Mouse (Mus musculus) large intestine, adult 2 months (tissue): ENCODE results near the gene Gm20388. TPM values are rescaled to one million over a fixed set of nuclear protein-coding genes. Genes with fewer than 3 reads are reported as not detected.

Source experiments
- DNase-seq: peaks from one replicate; pipeline ENCODE4 v3.0.0-alpha.2; 2012; ENCODE audit warnings: low read depth, low spot score
- WGBS: fragments of 180-500 bp; shearing (Covaris S2); methylation state at CpG from one replicate; pipeline ENCODE4 v1.1.7; 2018; 5-methylcytosine and 5-hydroxymethylcytosine counted together
- polyA plus RNA-seq: library from polyadenylated mRNA; depleted of rRNA; stranded (reverse); fragments of >200 nt; gene quantifications from 2 replicates; pipeline ENCODE4 v1.2.3, GENCODE M21; 2012

The Gm20388 gene
- polyA plus RNA-seq, 1 experiment = 31.5 TPM

DNA sequence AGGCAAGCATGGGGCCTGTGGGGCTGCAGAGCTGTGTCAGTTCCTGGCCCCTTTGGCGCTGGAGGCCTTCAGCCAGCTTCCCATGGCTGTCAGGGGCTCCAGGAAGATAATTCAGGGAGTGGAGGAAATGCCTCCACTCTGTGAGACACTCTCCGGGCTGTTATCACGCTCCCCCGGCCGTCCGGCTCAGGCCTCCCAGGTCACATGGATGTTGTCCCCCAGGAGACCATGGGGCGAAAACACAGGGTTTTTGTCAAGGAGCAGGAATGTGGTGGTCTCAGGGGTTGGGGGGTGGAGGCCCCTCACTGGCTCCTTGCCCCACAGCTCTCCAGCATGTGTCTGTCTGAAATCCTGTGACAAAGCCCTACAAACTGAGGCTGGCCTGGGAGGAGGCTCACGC, 2216.0 kb downstream of the Gm20388 start:
- DNase-seq = no peak
- WGBS = 82% methylated on average over 8 of the region's 8 CpGs

DNA sequence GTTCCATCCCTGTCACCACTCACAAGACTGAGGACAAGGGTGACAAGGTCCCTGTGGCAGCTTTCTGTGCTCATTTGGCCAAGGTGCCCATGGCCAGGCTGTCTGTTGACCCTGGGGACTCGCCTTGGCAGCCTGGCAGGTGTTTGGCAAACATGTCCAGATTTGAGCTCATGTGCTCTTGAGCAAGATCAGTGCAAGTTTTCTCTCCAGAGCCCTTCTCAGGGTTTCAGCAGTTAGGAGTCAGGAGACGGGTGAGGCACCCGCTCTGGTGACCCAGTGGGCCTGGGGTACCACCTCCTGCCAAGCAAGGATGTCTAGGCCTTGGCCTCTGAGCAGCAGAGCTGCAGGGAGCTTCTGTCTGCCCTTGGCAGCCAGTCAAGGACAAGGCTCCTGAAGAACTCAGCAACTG, 2223.5 kb downstream of the Gm20388 start:
- 61% methylated on average over 3 of the region's 3 CpGs for WGBS
- no peak for DNase-seq

DNA sequence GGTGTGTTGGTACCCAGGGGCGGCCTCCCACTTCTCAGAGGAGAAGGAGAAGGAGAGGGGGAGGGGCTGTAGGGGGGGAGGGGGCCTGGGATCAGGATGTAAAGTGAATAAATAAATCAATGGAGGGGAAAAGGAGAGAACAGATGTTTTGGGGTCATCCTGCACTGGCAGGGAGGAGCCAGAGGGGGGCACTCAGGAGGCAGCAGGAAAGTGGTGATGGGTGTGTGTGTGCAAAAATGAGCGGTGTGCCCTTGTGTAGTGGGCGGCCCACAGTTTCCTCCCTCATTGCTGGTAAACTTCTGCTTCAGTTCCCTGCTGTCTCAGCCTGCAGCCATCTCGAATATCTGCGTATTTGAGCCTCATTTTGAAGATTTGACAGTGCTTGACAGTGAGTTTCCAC, 2224.9 kb downstream of the Gm20388 start:
- 64% methylated on average over 5 of the region's 5 CpGs for WGBS
- no peak for DNase-seq

DNA sequence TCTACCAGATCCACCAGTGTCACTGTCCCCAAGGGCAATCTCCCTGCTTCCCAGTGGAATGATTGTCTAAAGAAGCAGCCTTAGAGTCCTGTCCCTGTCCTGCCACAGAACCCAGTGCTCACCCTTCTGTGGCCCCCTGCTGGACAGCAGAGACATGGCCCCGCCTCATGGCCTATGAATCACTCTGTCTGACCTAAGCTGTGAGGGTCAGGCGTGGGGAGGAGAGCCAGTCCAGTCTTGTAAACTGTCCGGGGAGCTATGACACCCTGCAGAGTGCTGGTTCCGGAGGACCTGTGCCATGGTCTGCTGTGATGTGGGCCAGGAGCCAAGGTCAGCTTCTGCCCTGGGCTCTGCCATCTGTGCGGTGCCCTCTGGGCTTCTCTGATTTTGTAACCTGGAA, 2229.1 kb downstream of the Gm20388 start:
- peak; percentile 11 for DNase-seq
- 32% methylated on average over 5 of the region's 5 CpGs for WGBS

DNA sequence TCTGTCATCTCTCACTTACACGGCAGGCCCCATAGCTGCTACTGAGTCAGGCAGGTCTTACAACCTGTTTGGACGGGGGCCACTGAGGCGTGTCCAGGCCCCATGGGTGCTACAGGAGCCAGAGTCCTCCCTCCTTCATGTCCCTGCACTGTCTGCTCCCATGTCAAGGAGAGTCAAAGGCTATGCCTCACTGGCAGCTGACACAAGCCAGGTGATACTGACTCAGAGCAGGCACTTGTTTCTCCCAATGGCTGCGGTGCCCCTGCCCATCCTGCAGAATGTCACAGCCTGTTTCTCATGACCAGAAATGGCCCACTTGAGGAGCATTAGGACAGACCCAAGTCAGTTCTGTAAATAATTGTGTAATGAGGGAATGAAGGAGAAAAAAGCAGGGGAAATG, 2229.8 kb downstream of the Gm20388 start:
- WGBS = 71% methylated on average over 4 of the region's 4 CpGs
- DNase-seq = no peak

DNA sequence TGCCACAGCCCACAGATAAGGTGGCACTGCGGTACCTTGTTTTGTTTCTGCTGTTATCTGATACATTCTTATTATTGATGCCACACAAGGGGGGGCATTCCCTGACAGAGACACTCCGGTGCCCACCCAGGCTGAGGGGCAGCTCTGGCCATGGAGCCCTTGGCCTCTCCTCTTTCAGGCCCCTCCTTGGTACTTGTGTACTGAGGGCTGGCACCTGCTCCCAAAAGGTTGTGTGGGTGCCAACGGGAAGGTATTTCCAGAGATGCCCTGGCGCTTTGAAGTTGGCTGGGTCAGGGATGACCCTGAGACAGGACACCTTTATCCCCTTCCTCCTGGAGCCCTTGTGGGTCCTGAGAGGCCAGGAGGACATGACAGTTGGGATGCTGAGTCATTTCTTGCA, 2231.8 kb downstream of the Gm20388 start:
- no peak for DNase-seq
- 89% methylated on average over 4 of the region's 4 CpGs for WGBS

DNA sequence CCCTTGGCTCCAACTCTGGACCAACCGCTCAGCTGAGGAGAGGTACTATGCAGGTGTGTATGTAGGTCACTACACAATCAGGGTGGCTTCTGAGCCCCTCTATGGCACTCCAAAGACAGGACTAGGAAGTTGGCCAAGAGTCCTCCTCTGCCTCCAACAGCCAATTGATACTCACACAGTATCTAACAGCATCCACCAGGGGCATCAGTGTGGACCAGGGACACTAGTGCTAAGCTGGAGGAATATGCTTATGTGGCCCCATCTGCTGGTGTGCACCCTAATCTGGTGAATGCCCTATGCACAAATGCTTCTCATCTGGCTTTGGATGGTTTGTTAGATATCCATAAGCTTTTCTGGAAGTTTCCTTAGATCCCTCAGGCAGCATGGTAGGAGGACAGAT, 2232.6 kb downstream of the Gm20388 start:
- DNase-seq = no peak
- WGBS = 86% methylated on average over 1 of the region's 1 CpGs

DNA sequence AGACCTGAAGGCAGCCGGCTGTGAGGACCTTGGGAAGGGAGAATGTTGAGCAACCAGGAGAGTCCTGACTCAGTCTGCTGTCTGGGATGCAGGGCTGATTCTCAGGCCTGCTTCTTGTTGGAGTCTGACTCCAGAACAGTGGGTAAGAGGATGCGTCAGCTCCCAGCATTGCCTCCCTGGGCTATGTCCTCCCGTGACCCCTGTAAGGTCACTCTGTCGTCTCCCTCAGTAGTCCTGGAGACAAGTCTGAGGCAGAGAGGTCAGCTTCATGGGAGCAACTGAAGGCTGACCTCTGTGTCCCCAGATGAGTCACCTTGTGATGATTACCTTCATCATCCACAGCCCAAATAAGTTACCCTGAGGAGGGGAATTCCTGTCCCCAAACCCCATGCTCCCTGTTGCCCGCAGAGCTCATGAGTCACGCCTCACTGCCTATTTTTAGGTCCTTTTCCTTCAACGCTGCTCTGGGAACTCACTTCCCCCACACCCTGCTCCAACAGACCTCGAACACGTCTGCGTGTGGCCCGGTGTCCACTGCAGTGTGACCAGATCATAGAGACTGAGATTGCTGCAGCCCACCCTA, 2234.2 kb downstream of the Gm20388 start:
- no peak for DNase-seq

DNA sequence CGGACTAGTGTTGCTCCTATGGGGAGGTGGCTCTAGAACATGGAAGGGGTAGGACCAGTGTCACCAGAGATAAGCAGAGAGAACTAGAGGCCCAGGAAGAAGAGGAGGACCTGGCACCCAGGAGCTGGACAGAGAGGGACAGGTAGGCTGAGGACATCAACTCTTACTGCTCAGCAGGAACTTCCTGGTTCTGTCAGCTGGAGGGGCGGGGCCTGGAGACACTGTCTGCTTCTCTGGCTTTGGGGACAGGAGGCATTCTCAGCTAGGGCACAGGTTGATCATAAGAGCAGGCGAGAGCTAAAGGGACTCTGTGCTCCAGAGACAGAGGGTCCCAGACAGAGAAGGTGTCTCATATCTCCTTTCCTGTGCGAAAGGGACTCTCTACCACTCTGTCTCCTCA, 2238.4 kb downstream of the Gm20388 start:
- no peak for DNase-seq

More for the DNA sequence above, 2234.2 kb downstream of the Gm20388 start:
- 43% methylated on average over 11 of the region's 11 CpGs for WGBS

DNA sequence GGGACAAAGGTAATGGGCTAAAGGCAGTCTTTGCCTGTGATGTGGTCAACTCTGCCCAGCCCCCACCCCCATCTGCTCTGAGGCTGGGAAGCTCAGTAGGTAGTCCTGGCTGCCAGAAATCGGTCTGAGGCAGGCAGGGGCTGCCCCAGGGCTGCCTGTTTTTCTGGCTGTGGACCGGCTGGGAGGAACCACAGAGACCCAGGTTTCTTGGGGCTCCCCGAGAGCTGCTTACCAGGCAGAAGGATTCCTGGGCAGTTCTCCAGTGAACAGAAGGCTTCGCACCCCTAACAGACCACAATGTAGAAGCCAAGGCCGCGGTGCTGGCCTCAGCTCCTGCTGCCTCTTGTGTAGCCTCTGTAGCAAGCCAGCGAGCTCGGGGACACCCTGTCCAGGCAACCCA, 2239.0 kb downstream of the Gm20388 start:
- no peak for DNase-seq
- WGBS = 81% methylated on average over 8 of the region's 8 CpGs

More for the DNA sequence above, 2238.4 kb downstream of the Gm20388 start:
- 74% methylated on average over 4 of the region's 4 CpGs for WGBS

DNA sequence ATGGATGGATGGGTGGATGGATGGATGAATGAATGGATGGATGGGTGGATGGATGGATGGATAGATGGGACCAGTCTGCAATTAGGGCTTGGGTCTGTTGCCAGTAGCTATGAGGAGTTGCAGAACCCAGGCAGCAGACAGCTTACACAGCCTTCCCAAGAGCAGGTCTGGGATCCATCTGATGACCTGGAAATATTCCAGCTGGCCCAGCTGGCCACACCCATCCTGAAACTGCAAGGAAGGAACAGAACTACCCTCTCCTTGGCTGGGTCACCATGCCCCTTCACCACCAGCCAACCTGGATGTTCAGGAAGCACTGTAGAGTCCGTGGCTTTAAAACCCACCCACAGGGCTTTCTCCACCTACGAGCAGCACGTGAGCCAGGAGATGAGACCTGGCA, 2240.9 kb downstream of the Gm20388 start:
- DNase-seq = no peak
- WGBS = 71% methylated on average over 3 of the region's 3 CpGs

DNA sequence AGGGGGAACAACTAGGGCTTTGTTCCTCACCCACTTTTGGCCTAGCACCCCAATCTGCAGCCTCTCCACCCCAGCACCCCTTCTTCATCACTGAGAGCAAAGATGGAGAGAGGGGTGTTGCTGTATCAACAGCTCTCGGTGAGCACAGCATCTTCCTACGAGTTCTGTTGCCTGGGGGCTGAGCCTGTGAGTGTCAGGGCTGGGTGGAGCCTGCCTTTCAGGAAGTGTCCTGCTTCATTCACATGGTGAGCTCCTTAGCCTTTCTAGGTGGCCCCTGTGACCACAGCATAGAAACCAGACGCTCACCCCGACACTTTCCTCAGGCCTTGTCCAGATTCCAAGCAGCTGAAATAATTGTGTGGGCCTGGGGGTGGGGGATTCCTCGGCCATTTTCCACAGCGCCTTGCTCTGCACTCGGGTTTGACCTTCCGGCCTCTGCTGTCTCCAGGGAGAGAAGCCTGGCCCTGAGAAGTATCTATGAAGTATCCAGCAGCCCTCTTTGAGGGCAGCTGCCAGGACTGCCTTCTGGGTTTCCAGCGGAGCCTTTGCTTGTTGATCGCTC, 2244.5 kb downstream of the Gm20388 start:
- no peak for DNase-seq
- WGBS = 47% methylated on average over 10 of the region's 10 CpGs

DNA sequence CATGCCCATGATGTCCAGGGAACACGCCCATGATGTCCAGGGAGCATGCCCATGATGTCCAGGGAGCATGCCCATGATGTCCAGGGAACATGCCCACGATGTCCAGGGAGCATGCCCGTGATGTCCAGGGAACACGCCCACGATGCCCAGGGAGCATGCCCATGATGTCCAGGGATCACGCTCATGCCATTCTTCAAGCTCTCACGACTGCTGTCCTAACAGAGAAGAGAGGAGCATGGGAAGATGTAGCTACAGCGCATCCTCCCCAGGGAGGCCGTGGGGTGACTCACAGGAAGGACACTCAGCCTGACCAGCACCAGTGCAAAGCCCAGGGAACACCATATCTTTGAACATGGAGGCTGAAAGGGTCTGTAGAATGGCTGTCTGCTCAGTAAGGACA, 2245.3 kb downstream of the Gm20388 start:
- DNase-seq = no peak
- 79% methylated on average over 9 of the region's 9 CpGs for WGBS

DNA sequence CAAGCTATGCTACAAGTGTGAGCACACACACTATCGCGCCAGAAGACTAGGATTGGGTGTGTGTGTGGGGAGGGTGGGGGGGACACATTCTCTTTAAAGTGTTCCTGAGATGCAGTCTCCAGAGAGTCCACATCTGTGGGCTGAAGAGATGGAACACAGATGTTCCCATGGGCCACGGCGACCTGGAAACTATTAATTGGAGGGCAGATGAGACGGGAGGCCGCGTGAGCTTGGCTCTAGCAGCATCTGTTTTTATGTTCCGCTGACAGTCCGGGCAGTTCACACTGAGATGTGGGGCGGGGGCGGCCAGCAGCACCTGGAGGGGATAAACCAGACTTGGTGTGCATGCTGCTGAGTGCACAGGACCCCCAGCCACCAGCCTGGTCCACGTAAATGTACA, 2247.0 kb downstream of the Gm20388 start:
- DNase-seq = no peak
- WGBS = 78% methylated on average over 12 of the region's 12 CpGs

DNA sequence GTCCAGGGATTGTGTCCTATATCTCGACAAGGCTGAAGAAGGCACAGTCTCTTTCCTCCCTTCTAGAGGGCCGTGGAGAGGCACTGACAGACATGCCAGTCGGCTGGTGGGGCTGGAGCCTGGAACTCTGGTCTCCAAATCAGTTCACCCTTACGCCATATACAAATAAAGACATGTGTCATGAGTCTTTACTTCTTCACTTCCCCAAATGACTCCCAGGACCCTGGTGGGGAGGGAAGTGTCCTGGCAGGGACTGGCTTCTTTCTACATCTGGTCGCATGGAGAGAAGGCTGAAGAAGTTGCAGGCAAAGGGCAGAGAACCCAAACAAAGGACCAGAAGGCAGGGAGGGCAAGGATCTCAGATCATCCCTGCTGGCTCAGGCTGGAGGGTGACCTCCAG, 2249.5 kb downstream of the Gm20388 start:
- 68% methylated on average over 5 of the region's 5 CpGs for WGBS

DNA sequence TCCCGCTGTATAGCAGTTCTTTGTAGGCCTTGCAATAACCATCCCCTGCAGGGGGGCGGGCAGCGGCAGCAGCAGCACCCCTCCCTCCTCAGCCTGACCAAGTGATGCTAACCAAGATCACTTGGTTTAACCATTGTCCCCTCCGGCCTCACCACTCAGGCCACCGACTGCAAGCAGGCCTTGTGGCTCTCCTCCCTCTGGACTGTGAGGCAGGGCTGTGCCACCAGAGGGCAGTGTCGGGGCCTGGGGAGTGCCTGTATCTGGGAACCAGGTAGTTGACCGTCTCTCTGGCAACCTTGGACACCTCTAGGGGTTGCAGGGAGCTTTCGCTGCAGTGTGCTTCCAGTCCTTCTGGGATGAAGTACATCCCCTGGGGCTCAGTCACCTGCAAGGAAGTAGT, 2252.4 kb downstream of the Gm20388 start:
- 31% methylated on average over 8 of the region's 8 CpGs for WGBS
- DNase-seq = peak; percentile 13

More for the DNA sequence above, 2249.5 kb downstream of the Gm20388 start:
- DNase-seq = no peak

DNA sequence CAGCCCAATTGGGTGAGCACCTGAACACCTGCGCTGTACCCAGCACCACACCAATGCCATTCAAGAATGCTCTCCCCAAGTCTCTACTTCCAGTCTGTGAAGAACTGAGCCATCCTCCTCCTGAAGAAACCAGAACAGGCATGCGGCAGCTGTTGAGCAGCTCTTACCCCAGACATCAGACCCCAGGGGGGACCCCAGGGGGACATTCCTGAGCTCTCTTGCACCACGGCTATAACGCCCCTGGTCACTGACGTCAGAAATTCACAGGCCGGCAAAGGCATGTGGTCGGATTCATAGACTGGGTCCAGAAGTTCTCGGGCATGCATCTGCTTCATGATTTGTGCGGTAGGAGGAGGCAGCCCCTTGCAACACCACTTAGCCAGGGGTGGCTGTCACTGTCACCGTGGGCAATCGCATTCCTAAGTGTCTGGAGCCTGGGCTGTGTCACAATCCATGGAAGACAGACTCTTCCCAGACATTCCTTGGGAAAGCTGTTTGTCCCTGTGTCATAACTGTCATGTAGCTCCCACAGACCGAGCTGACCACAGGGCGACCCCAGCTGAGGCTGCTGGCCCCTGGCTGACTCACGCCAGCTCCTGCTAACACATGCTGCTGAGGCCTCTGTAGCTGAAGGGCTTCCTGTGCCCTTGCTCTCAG, 2256.7 kb downstream of the Gm20388 start:
- 77% methylated on average over 14 of the region's 14 CpGs for WGBS
- DNase-seq = no peak

DNA sequence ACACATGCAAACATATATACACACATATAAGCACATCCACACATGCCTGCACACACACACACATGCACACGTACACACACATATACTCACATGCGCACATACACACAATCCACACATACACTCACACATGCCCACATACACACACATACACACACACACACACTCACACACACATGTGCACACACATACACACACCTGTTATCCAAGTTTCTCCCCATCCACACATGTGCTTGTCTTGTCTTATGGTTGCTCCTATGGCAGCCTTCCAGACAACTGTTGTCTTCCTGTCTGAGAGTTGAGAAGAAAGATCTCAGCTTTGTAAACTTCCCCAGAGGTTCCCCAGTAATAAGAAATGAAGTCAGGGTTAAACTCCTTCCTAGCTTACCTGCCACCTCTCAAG, 2258.8 kb downstream of the Gm20388 start:
- DNase-seq = no peak
- 95% methylated on average over 2 of the region's 2 CpGs for WGBS

DNA sequence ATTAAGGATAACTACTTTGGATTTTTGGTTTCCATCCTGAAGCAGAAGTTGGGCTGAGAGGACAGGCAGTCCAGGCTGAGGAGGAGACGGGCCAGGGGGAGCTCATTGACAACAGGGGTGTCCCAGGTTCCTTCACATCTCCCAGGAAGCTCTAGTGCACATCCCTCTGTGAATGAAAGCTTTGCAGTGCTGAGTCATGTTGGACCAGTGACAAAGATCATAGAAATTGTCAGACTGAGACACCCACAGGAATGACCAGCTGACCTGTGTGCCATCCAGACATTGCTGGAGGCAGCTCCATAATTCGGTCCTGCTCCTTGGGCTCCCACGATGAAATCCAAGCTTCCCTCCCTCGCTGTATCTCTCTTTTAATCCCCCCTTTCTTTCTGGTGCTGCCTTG, 2261.2 kb downstream of the Gm20388 start:
- WGBS = 82% methylated on average over 4 of the region's 4 CpGs
- no peak for DNase-seq

DNA sequence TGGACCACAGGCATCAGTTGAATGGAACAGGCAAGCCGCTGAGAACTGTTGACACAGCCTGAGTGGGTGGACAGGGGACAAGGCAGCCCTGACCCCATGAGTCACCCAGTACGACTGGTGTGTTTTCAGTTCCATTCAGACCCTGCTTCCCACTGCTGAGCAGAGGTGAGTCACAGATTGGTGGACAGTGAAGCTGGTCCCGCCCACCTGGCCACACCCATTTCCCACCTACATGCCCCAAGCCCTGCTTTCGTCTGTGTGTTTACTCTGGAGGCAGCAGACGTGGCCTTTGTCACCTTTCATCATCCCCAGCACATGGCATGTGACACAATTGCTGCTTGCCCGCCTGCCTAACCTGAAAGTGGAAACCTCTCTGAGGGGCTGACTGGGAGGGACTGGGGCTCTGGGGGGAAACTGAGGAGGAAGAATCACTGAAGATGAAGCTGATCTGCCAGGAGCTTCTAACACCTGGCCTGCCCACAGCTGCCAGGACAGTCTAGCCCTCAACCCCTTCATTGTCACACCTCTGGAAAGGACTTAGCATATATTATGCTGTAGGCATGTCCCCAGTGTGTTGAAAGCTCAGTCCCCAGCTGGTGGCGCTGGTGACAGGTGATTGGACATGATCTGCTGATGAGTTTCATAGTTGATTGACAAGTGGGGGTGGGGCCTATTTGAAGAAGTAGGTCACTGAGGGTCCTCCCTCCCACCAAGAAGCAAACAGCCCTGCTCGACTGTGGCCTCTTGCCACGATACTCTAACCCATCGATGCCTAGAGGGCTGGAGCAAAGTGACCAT, 2263.7 kb downstream of the Gm20388 start:
- DNase-seq = no peak
- 23% methylated on average over 10 of the region's 10 CpGs for WGBS
